Mouse (Mus musculus) thymus, adult 2 months (tissue): ENCODE measurements around the gene Mbd3l2. TPM values are rescaled to one million over a fixed set of nuclear protein-coding genes. Genes with fewer than 3 reads are reported as not detected.
"Not testable (repeated sequence)": the region's sequence is repeated elsewhere in the genome, so short reads cannot be mapped to it uniquely, and the experiment has no call there.

Experiments used
- DNase-seq: peaks from one replicate; pipeline ENCODE4 v3.0.0; 2021
- H3K27ac ChIP-seq: fragments of 200-500 bp; 2 replicates; pipeline ENCODE4 v1.5.1; 2012; ENCODE audit warnings: low read length, control low read depth; ENCODE audit not compliant: control insufficient read depth, insufficient read depth
- H3K27me3 ChIP-seq: fragments of 200-500 bp; 2 replicates; pipeline ENCODE4 v1.6.1; 2012; ENCODE audit warnings: mild to moderate bottlenecking, low read length, moderate library complexity, mixed read lengths; ENCODE audit not compliant: control insufficient read depth, insufficient read depth
- H3K36me3 ChIP-seq: fragments of 200-500 bp; 2 replicates; pipeline ENCODE4 v1.6.1; 2012; ENCODE audit warnings: mild to moderate bottlenecking, low read length, moderate library complexity; ENCODE audit not compliant: control insufficient read depth, insufficient read depth
- H3K4me1 ChIP-seq: fragments of 200-500 bp; replicated peaks from 2 replicates; pipeline ENCODE4 v1.6.1; 2012; ENCODE audit warnings: low read length; ENCODE audit not compliant: control insufficient read depth, insufficient read depth
- H3K4me3 ChIP-seq: fragments of 200-500 bp; 2 replicates; pipeline ENCODE4 v1.5.1; 2012; ENCODE audit warnings: mild to moderate bottlenecking, low read length, control low read depth, moderate library complexity; ENCODE audit not compliant: control insufficient read depth, insufficient read depth
- CTCF ChIP-seq: fragments of 200-500 bp; IDR thresholded peaks from 2 replicates; pipeline ENCODE4 v1.5.1; 2012; ENCODE audit warnings: mild to moderate bottlenecking, control low read depth, low read length, moderate library complexity, borderline replicate concordance; ENCODE audit not compliant: control insufficient read depth, poor library complexity, insufficient read depth; ENCODE audit errors: extremely low read depth
- POLR2A ChIP-seq: fragments of 200-500 bp; IDR thresholded peaks from 2 replicates; pipeline ENCODE4 v1.6.1; 2012; ENCODE audit warnings: mild to moderate bottlenecking, low read length, control low read depth, moderate library complexity; ENCODE audit not compliant: control insufficient read depth, poor library complexity, insufficient read depth; ENCODE audit errors: extremely low read depth
- WGBS: fragments of 180-500 bp; shearing (Covaris S2); methylation state at CpG from one replicate; pipeline ENCODE4 v1.1.7; 2018; 5-methylcytosine and 5-hydroxymethylcytosine counted together
- polyA plus RNA-seq: library from polyadenylated mRNA; depleted of rRNA; stranded (reverse); fragments of >200 nt; gene quantifications from 2 replicates; pipeline ENCODE4 v1.2.3, GENCODE M21; 2012; rRNA removed

The Mbd3l2 gene
- polyA plus RNA-seq = not detected in 2 replicates

- Histone ChIP-seq H3K27ac (no peak within 1 kb of the TSS), H3K4me1 (no peaks in the 10 kb centered on the region), H3K27me3 (no peaks in the 10 kb centered on the region), H3K36me3 (no peaks in the 10 kb centered on the region), H3K4me3 (no peak within 1 kb of the TSS)
- DNase-seq = no peak
- TF ChIP-seq CTCF = no peak
- no peak for TF ChIP-seq POLR2A
Measured at GRCm38 (mm10) chr9:18430354-18430753, at the start of gene Mbd3l2. TSS of gene Mbd3l2 (plus strand) at chr9:18430654.

DNA sequence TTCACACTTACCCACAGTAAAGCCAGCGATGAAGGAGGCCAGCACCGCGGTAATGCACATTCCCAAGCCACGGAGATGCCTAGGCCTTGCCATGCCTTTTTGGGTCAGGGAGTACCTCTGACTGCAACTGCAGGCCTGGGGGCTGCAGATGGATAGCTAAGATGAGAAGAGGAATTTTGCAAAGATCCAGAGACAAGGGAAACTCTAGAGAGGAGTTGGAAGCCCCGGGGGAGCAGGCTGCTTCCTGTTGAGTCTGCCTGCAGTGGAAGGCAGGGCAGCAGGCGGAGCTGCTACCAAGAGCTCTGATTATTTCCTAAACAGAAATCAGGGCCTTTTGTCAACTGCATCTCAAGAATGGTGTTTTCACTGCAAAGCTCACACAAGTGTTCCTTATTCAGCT is 44.7 kb upstream of the Mbd3l2 start:
- Histone ChIP-seq H3K27me3 (no peaks in the 10 kb centered on the region), H3K27ac (no peak overlapping the region), H3K4me3 (no peak overlapping the region), H3K36me3 (no peaks in the 10 kb centered on the region), H3K4me1 (no peaks in the 10 kb centered on the region)
- no peak for DNase-seq
- WGBS = 38% methylated on average over 6 of the region's 6 CpGs
- TF ChIP-seq POLR2A (no peak), CTCF (no peak)

GRCm38 (mm10) chr9:18399629-18400028 is 30.8 kb upstream of the Mbd3l2 start:
- no peak for TF ChIP-seq CTCF
- no peak for TF ChIP-seq POLR2A
- Histone ChIP-seq H3K4me1 (no peaks in the 10 kb centered on the region), H3K4me3 (no peak overlapping the region), H3K36me3 (no peaks in the 10 kb centered on the region), H3K27me3 (no peaks in the 10 kb centered on the region), H3K27ac (no peak overlapping the region)
- DNase-seq = no peak
- 79% methylated on average over 1 of the region's 1 CpGs for WGBS

DNA sequence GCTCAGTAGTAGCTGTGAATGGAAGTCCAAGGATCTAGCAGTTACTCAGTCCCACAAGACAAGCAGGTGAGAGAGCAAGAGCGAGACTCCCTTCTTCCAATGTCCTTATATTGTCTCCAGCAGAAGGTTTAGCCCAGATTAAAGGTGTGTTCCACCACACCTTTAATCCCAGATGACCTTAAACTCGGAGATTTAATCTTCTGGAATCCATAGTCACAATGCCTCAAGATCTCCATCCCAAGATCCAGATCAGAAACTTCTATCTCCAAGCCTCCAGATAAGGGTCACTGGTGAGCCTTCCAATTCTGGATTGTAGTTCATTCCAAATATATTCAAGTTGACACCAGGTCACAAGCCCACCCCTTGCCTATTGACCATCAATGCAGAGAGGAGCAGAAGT is 27.6 kb upstream of the Mbd3l2 start, which contains the start of gene Naalad2:
Gene Naalad2 (minus strand): TSS at position 101 of the 400 bp plus-strand sequence.
- H3K27me3 ChIP-seq, H3K4me1 ChIP-seq, H3K4me3 ChIP-seq, DNase-seq, H3K36me3 ChIP-seq, H3K27ac ChIP-seq: not testable (repeated sequence)
- WGBS = 71% methylated on average over 2 of the region's 2 CpGs

DNA sequence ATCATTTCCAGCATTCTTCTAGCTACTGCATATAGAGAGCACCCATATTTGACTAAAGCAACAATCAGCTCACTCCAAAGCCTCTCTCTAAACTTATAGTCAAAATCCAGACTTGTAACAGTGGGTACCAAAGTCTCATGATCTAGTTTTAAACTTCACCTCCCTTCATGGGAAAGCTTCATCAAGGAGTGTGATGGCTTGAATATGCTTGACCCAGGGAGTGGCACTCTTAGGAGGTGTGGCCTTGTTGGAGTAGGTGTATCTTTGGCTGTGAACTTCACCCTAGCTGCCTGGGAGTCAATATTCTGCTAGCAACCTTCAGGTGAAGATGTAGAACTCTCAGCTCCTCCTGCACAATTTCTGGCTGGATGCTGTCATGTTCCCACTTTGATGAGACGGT is 26.3 kb upstream of the Mbd3l2 start, which contains the start of gene Ubtfl1:
Gene Ubtfl1 (plus strand): TSS at position 301 of the 400 bp plus-strand sequence.
- WGBS = 56% methylated on average over 1 of the region's 1 CpGs
- no peaks in the 10 kb centered on the region for H3K4me1 ChIP-seq
- H3K27ac ChIP-seq = no peak within 1 kb of the TSS
- H3K27me3 ChIP-seq = no peaks in the 10 kb centered on the region
- no peak for DNase-seq
- H3K36me3 ChIP-seq = no peaks in the 10 kb centered on the region
- H3K4me3 ChIP-seq = no peak within 1 kb of the TSS
- TF ChIP-seq POLR2A = no peak
- no peak for TF ChIP-seq CTCF

GRCm38 (mm10) chr9:18412371-18412770 is 18.1 kb upstream of the Mbd3l2 start:
- not testable (repeated sequence) for H3K27ac ChIP-seq, H3K4me1 ChIP-seq, H3K36me3 ChIP-seq, H3K27me3 ChIP-seq, H3K4me3 ChIP-seq, DNase-seq
- 84% methylated on average over 4 of the region's 4 CpGs for WGBS

DNA sequence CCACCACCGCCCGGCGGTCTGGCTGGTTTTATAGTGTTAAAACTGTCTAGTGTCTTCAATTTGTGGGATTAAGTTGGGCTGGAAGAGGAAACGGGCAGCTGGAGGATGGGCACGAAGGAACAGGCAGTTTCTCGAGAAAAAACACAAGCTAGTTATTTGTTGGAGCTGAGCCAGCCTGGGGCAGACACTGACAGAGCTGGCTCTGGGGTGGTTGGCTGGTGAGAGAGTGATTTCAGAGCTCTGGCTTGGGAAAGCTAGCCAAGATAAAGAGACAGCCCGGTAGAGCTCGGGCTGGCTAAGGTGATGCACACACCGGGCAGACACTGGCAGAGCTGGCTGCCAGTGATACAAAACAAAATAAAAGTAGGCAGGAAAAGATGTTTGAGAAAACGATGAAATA is 1.2 kb downstream of the Mbd3l2 start:
- no peaks in the 10 kb centered on the region for H3K36me3 ChIP-seq
- no peak overlapping the region for H3K4me3 ChIP-seq
- DNase-seq = no peak
- H3K27me3 ChIP-seq = no peaks in the 10 kb centered on the region
- no peak for TF ChIP-seq POLR2A
- no peak for TF ChIP-seq CTCF
- H3K27ac ChIP-seq = no peak overlapping the region
- H3K4me1 ChIP-seq = no peaks in the 10 kb centered on the region
- 81% methylated on average over 10 of the region's 10 CpGs for WGBS
